Mouse (Mus musculus) lung, postnatal 0 days (tissue): ENCODE results near the gene Tsc22d1.

Experiments
- CTCF ChIP-seq: IDR thresholded peaks from 2 replicates; pipeline ENCODE4 v1.5.1; 2016; ENCODE audit warnings: antibody characterized with exemption, mild to moderate bottlenecking
- EP300 ChIP-seq: IDR thresholded peaks from 2 replicates; pipeline ENCODE4 v1.6.1; 2016; ENCODE audit warnings: antibody characterized with exemption, mild to moderate bottlenecking, control low read depth

- TF ChIP-seq CTCF (no peak), EP300 (no peak)
These were observed 83.4 kb downstream of the Tsc22d1 start for GRCm38 (mm10) chr14:76498210-76498609.
